Mouse (Mus musculus) adrenal gland, postnatal 4 days (tissue): ENCODE measurements at regions not wholly inside any gene's neighbourhood (a gene's known extent, or its start where the extent isn't known, plus 50 kb on each side); places are given as distances from the start of the nearest gene placed in this dataset.
"Not testable (repeated sequence)": the region's sequence is repeated elsewhere in the genome, so short reads cannot be mapped to it uniquely, and the experiment has no call there.

ENCODE experiments used
- DNase-seq, 2 experiments: peaks; one replicate each; pipeline ENCODE4 v3.0.0; 2021 to 2022; ENCODE audit warnings: low spot score in 2 of 2, mixed read lengths in 2 of 2

- no peak for DNase-seq
Observed at GRCm38 (mm10) chr6:140231537-140231936, 190.3 kb upstream of the Plcz1 start.

GRCm38 (mm10) chr6:140229295-140229694 lies 188.0 kb upstream of the Plcz1 start:
- no peak for DNase-seq

- no peak for DNase-seq
Observed at GRCm38 (mm10) chr6:140228741-140229140, 187.5 kb upstream of the Plcz1 start.

- no peak for DNase-seq
Observed at GRCm38 (mm10) chr6:140222534-140223324, 181.5 kb upstream of the Plcz1 start.

GRCm38 (mm10) chr6:140221653-140222272 lies 180.5 kb upstream of the Plcz1 start:
- DNase-seq: no peak

GRCm38 (mm10) chr6:140218789-140219188 lies 177.5 kb upstream of the Plcz1 start:
- DNase-seq: no peak

GRCm38 (mm10) chr6:140212403-140212802 lies 171.1 kb upstream of the Plcz1 start:
- no peak for DNase-seq

- no peak for DNase-seq
Observed at GRCm38 (mm10) chr6:140210141-140210540, 168.9 kb upstream of the Plcz1 start.

GRCm38 (mm10) chr6:140209083-140209482 lies 167.8 kb upstream of the Plcz1 start:
- no peak for DNase-seq

- peak; percentile 50 to 71 for DNase-seq
Observed at GRCm38 (mm10) chr6:140208375-140208774, 167.1 kb upstream of the Plcz1 start.

- DNase-seq: not testable (repeated sequence)
Observed at GRCm38 (mm10) chr6:140206676-140207075, 165.4 kb upstream of the Plcz1 start.

- no peak for DNase-seq
Observed at GRCm38 (mm10) chr6:140201356-140201755, 160.1 kb upstream of the Plcz1 start.

- DNase-seq: no peak
Observed at GRCm38 (mm10) chr6:140200322-140200721, 159.1 kb upstream of the Plcz1 start.

GRCm38 (mm10) chr6:140198036-140198435 lies 156.8 kb upstream of the Plcz1 start:
- no peak for DNase-seq

- no peak for DNase-seq
Observed at GRCm38 (mm10) chr6:140197113-140197675, 155.9 kb upstream of the Plcz1 start.

GRCm38 (mm10) chr6:140194276-140194675 lies 153.0 kb upstream of the Plcz1 start:
- DNase-seq: no peak

- DNase-seq: no peak
Observed at GRCm38 (mm10) chr6:140193084-140193939, 152.1 kb upstream of the Plcz1 start.

GRCm38 (mm10) chr6:140192526-140192925 lies 151.3 kb upstream of the Plcz1 start:
- no peak for DNase-seq

GRCm38 (mm10) chr6:140191341-140191740 lies 150.1 kb upstream of the Plcz1 start:
- no peak for DNase-seq

- DNase-seq: no peak
Observed at GRCm38 (mm10) chr6:140189601-140190000, 148.3 kb upstream of the Plcz1 start.

GRCm38 (mm10) chr6:140187733-140188132 lies 146.5 kb upstream of the Plcz1 start:
- no peak for DNase-seq
